Mouse (Mus musculus) brown adipose tissue, adult 24 weeks (tissue): ENCODE measurements around the gene Il3. TPM values are rescaled to one million over a fixed set of nuclear protein-coding genes. Genes with fewer than 3 reads are reported as not detected.

Experiments
- H3K27ac ChIP-seq: fragments of 200-500 bp; replicated peaks from 2 replicates; pipeline ENCODE4 v1.5.1; 2012; ENCODE audit warnings: low read depth, mild to moderate bottlenecking, low read length
- H3K4me1 ChIP-seq: fragments of 200-500 bp; 2 replicates; pipeline ENCODE4 v1.6.1; 2012; ENCODE audit warnings: low read length, mixed read lengths; ENCODE audit not compliant: control insufficient read depth, insufficient read depth, insufficient read length
- H3K4me3 ChIP-seq: fragments of 200-500 bp; 2 replicates; pipeline ENCODE4 v1.5.1; 2012; ENCODE audit warnings: low read depth, mild to moderate bottlenecking, low read length, moderate library complexity; ENCODE audit not compliant: insufficient read depth
- polyA plus RNA-seq: library from polyadenylated mRNA; stranded (reverse); fragments of >200 nt; gene quantifications from 2 replicates; pipeline ENCODE4 v1.2.4, GENCODE M21; 2012; ENCODE audit not compliant: missing spikeins, insufficient read depth, insufficient read length

Gene Il3
- polyA plus RNA-seq, 1 experiment = not detected

DNA sequence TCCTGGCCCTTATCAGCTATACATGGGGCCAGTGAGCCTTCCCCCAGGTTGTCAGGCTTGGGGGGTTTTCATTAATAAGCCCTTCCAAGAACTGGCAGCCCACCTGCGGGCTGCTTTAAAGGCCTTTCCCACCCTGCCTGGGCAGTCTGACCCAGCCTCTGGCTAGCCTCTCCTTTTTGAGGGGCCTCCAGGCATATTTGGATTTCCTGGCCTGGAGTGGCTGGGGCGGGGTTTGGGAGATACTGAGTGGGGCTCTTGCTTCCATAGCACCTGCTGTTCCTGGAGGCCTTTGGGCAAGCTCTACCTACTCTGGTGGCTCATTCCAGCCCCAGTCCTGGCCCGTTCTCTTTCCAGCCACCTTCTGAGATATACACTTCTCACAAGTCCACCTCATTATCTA is 17.3 kb downstream of the Il3 start:
- no peak overlapping the region for H3K4me3 ChIP-seq

GRCm38 (mm10) chr11:54248940-54249717 is 17.9 kb downstream of the Il3 start, which contains the start of gene Csf2:
Gene Csf2, minus strand, starts transcription at chr11:54249667.
- Histone ChIP-seq H3K4me1 (no peaks in the 10 kb centered on the region), H3K27ac (no peak within 1 kb of the TSS), H3K4me3 (no peak within 1 kb of the TSS)

More for the DNA sequence above, 17.3 kb downstream of the Il3 start:
- Histone ChIP-seq H3K4me1 (no peaks in the 10 kb centered on the region), H3K27ac (no peak overlapping the region)

GRCm38 (mm10) chr11:54247251-54247950 is 19.7 kb downstream of the Il3 start:
- Histone ChIP-seq H3K4me1 (no peaks in the 10 kb centered on the region), H3K4me3 (no peak overlapping the region), H3K27ac (no peak overlapping the region)

DNA sequence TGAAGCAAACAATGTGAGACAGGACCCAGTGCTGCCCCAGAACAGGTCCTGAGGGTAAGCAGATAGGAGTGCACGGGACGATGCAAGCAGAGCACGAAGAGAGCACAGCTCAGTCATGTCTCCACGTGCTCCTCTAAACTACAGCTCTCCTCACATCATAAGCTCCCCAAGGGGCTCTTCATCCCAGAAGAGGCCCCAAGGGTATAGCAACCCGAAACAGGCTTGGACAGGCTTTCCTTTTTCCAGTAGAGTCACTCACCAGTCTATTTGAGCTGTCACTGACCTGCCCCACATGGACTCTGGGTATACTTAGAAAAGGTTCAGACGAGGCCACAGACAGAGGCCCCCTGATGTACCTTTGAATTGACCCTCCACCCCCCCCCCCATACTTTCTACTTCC is 22.6 kb downstream of the Il3 start:
- no peak overlapping the region for H3K4me3 ChIP-seq
- H3K4me1 ChIP-seq = no peaks in the 10 kb centered on the region
- H3K27ac ChIP-seq = no peak overlapping the region

GRCm38 (mm10) chr11:54242494-54242893 is 24.6 kb downstream of the Il3 start:
- Histone ChIP-seq H3K4me3 (no peak overlapping the region), H3K27ac (no peak overlapping the region), H3K4me1 (no peaks in the 10 kb centered on the region)

- H3K4me3 ChIP-seq = no peak overlapping the region
- H3K27ac ChIP-seq = no peak overlapping the region
- no peaks in the 10 kb centered on the region for H3K4me1 ChIP-seq
Measured at GRCm38 (mm10) chr11:54236939-54237338, 30.1 kb downstream of the Il3 start.

- Histone ChIP-seq H3K27ac (no peak overlapping the region), H3K4me1 (no peaks in the 10 kb centered on the region), H3K4me3 (no peak overlapping the region)
Measured at GRCm38 (mm10) chr11:54227478-54227877, 39.6 kb downstream of the Il3 start.

- H3K27ac ChIP-seq = no peak overlapping the region
- no peaks in the 10 kb centered on the region for H3K4me1 ChIP-seq
- no peak overlapping the region for H3K4me3 ChIP-seq
Measured at GRCm38 (mm10) chr11:54224475-54224986, 42.5 kb downstream of the Il3 start.

GRCm38 (mm10) chr11:54223637-54224474 is 43.2 kb downstream of the Il3 start:
- no peak overlapping the region for H3K27ac ChIP-seq
- no peaks in the 10 kb centered on the region for H3K4me1 ChIP-seq
- no peak overlapping the region for H3K4me3 ChIP-seq

GRCm38 (mm10) chr11:54219903-54220740 is 47.0 kb downstream of the Il3 start:
- no peaks in the 10 kb centered on the region for H3K4me1 ChIP-seq
- no peak overlapping the region for H3K4me3 ChIP-seq
- no peak overlapping the region for H3K27ac ChIP-seq

DNA sequence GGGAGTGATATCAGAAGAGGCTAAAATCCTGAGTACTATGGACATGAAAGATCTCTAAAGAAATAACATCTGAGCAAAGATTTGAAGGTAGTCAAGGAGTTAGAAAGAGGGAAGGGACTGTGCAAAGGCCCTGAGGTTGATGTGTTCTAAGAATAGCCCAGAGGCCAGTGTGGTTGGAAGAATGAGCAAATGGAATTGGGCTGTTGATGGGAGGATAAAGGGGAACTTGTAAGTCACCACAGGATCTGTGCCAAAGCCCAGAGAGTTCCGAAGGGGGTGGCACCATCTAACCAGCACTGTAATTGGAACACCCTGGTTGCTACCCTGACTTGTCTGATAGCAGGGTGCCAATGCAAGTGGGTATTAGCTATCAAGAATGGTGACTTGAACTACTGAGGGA is 47.9 kb downstream of the Il3 start:
- Histone ChIP-seq H3K27ac (no peak overlapping the region), H3K4me1 (no peaks in the 10 kb centered on the region), H3K4me3 (no peak overlapping the region)

- H3K4me1 ChIP-seq = no peaks in the 10 kb centered on the region
- H3K27ac ChIP-seq = no peak overlapping the region
- no peak overlapping the region for H3K4me3 ChIP-seq
Measured at GRCm38 (mm10) chr11:54217384-54217783, 49.7 kb downstream of the Il3 start.

GRCm38 (mm10) chr11:54216091-54216490 is 51.0 kb downstream of the Il3 start:
- H3K4me1 ChIP-seq = no peaks in the 10 kb centered on the region
- no peak overlapping the region for H3K27ac ChIP-seq
- no peak overlapping the region for H3K4me3 ChIP-seq
